Mouse (Mus musculus) NIH3T3 (cell line): ENCODE measurements at regions not wholly inside any gene's neighbourhood (a gene's known extent, or its start where the extent isn't known, plus 50 kb on each side); places are given as distances from the start of the nearest gene placed in this dataset.

Experiments
- DNase-seq: peaks from one replicate; pipeline ENCODE4 v3.0.0-alpha.2; 2012; ENCODE audit warnings: low read depth

DNA sequence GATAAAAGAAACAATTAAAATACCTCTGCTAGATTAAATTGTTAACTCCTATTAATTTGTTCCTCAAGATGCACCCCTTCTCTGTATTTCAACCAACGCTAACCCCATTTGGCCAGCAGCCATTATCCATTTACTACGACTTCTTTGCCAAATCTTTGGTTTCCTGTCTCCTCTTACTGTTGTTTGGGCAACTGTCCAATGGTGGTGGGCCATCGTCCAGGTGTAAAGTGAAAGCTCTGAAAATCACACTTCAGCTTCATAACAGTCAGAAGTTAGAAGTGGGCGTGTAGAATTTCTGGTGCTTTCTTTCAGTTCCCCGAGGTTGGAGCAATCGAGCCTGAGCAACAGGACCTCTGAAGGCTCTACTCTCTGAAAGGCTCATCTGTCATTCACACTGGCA lies 66.8 kb upstream of the Zbtb20 start:
- peak; percentile 3 for DNase-seq

DNA sequence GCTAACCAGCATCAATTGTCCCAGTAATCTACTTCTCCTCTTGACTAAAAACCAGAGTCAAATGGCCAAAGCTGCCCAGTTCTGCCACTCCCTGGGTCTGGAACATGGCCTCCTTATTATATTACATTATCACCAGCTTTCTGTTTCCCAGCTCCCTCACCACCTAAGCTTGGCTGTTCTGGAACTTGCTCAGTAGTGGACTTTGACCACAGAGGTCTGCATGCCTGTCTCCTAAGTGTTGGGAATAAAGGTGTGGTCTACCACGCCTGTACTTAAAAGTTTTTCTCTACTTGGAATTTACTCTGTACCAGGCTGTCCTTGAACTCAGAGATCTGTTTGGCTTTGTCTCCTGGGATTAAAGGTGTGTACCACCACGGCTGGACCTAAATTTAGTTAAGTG lies 68.1 kb upstream of the Zbtb20 start:
- no peak for DNase-seq

- peak; percentile 44 for DNase-seq
Measured at GRCm38 (mm10) chr16:42803609-42804008, 72.1 kb upstream of the Zbtb20 start.

- no peak for DNase-seq
Measured at GRCm38 (mm10) chr16:42792571-42792970, 83.1 kb upstream of the Zbtb20 start.

DNA sequence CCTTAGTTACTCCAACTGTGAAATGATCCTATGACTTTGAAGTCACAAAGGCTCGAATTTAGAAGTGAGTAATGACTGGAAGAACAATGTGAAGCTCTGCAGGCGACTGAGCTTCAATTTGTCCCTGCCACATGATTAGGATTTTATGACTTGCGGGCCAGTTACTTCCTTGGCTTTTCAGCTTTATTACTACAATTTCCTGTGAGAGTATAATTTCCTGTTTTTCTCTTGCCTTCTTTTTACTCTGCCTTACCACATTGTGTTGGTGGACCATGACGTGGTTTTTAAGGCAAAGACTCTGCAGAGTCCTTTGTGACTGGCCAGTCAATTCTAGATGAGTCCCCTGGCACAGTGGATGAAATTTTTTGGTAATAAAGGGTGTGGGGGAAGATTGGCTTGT lies 91.0 kb upstream of the Zbtb20 start:
- DNase-seq: no peak

DNA sequence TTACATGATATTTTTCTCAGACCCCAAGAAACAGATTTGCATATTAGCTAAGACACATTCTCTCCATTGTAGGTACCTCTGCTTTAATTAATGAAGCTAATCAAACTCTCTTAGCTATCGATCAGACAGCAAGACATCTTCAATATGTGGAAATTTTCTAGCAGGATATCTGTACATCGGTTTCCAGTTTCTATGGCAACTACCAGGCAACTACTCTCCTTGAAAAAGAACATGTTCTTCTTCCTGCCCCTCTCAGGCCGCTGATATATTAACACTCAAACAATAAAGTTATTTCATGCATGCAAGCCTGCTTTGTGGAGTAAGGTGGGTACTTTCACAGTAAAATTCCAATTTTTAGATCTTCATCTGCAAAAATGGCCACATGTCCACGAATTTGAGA lies 91.7 kb upstream of the Zbtb20 start:
- no peak for DNase-seq

GRCm38 (mm10) chr16:42782091-42782679 lies 93.5 kb upstream of the Zbtb20 start:
- peak; percentile 65 for DNase-seq

DNA sequence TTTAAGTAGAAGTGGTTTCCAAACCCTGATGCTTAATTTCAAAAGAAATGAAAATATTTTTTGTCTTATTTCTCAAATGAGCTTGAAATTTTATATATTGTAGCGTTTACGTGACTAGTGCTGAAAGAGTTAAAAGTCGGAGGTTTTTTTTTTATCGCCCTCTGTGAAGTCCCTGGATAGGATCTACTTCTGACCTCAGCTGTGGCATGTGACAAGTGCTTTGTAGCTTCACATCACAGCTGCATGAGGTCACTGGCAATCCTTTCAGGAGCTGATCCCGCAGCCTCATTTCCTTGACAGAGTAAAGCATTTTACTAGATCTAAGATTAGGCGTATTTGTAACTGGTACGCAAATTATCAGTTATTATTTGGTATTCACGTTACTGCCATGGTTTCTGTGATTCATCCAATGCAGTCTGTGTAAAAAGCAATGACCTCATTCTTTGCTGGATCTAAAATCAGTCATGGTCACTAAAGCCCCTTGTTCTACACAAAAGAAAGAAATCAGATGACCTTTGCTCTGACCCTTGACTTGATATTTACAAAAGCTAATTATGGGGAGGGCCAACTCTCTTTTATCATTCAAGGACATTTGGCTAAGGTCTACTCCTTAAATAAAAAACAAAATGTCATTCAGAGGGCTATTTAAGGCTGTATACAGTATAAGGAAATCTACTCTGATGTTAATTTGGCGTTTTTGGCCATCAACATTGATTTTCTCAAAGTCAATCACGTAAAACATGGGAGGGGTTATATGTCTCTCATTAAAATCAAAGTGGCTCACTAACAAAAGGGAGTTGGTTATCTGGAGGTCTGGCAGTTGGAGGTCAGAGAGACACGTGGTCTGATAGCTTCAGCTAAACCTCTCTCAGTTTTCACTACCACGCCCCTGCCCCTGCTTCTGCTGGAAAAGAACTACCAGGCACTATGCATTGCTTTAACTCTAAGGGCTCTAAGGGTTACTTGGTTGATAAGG lies 94.3 kb upstream of the Zbtb20 start:
- no peak for DNase-seq

GRCm38 (mm10) chr16:42779957-42780356 lies 95.7 kb upstream of the Zbtb20 start:
- peak; percentile 17 for DNase-seq

- DNase-seq: no peak
Measured at GRCm38 (mm10) chr16:42772640-42773039, 103.0 kb upstream of the Zbtb20 start.

- DNase-seq: no peak
Measured at GRCm38 (mm10) chr16:42770199-42770598, 105.5 kb upstream of the Zbtb20 start.

- no peak for DNase-seq
Measured at GRCm38 (mm10) chr16:42748681-42749080, 127.0 kb upstream of the Zbtb20 start.

GRCm38 (mm10) chr16:42745943-42746675 lies 129.6 kb upstream of the Zbtb20 start:
- DNase-seq: peak; percentile 46

DNA sequence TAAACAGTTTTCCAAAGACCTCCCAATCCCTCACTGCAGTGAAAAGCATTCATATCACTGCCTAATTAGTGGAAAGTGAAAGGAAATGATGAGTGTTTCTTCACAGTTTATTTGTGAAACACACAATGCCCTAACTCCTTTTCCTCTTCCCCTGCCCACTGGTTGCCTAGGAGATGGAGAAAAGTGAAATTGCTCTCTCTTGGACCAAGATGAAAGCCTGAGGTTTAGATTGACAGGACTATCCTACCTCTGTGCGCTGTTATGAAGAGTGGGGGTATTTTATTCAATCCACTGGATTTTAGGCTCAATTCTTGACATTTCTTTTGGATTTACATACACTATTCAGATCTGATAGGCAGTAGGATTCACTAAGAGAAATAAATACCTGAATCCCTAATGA lies 132.1 kb upstream of the Zbtb20 start:
- no peak for DNase-seq

GRCm38 (mm10) chr16:42743120-42743519 lies 132.6 kb upstream of the Zbtb20 start:
- no peak for DNase-seq

DNA sequence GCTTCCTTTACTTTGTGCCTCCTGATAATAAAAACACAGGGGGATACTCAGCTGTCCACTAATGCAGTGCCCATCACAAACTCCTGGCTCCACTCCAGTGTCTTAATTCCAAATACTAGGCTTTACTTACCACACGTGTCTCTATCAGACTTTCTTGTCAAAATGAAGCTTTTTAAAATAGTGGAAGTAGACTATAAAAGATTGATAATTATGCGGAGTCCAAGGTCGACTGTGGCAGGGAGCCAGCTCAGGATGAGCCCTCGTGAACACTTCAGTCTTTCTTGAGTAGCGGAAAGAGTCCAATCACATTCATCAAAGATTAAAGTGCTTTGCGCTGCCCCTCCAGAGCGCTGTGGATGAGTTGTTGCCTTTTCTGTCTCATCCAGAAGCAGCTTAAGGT lies 147.9 kb upstream of the Zbtb20 start:
- DNase-seq: no peak

DNA sequence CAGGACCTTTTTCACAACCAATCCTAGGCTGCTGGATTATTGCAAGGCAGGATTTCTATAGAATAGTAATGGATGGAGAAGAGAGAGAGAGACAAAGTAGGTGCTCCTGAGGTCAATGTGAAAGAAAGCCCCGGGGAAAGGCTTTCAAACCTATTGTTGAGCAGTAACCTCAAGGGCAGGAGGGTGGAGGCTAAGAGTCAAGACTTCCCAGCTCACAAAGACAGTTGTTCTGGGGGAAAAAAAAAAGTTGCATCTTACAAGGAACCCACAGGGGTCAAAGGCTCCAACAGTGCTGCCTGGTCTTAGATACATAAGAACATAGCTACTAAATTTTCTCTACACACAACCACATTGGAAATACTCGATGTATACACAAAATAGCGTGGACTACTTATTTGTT lies 155.8 kb upstream of the Zbtb20 start:
- DNase-seq: no peak

DNA sequence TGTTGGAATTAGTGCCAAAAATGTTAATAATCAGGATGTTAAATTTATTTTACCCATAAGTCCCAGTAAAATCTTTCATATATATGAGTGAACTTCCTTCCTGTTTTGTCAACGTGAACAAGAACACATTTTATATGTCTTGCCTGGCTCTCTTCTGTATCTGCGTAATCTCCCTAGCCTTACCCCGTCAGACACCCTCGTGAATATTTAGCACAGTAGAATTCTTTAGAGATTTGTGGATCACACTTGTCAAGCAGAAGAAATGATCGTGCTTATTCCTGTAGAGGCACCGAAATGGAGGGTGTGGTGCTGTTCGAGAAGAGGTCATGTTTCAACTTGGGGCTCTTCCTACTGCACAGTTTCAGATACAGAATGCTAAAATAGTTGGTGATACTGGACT lies 157.2 kb upstream of the Zbtb20 start:
- no peak for DNase-seq

GRCm38 (mm10) chr16:42717828-42718412 lies 157.8 kb upstream of the Zbtb20 start:
- DNase-seq: peak; percentile 68

- no peak for DNase-seq
Measured at GRCm38 (mm10) chr16:42717075-42717827, 158.4 kb upstream of the Zbtb20 start.

GRCm38 (mm10) chr16:42702676-42703075 lies 173.0 kb upstream of the Zbtb20 start:
- no peak for DNase-seq

DNA sequence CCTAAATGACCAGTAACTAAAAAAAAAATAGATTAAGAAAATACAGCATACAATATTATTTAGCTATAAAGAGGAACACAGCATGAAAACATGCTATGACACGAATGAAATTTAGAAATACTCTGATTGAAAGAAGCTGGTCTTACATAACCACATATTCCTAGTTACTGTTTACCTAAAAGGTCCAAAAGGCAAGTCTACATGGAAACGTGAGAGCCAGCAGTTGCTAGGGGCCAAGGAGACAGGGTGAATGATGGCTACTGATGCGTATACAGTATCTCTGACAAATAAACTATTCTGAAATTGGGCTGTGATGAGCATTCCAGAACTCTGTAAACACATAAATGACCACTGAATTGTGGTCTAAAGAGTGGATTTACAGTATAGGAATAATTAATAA lies 194.5 kb upstream of the Zbtb20 start:
- DNase-seq: no peak
